Mouse (Mus musculus) heart, postnatal 0 days (tissue): ENCODE data around the gene Fgf3.

Source experiments
- CTCF ChIP-seq: IDR thresholded peaks from 2 replicates; pipeline ENCODE4 v1.5.1; 2016; ENCODE audit warnings: antibody characterized with exemption, control low read depth, low read depth
- EP300 ChIP-seq: IDR thresholded peaks from 2 replicates; pipeline ENCODE4 v1.6.1; 2016; ENCODE audit warnings: antibody characterized with exemption, low read depth

GRCm38 (mm10) chr7:144857158-144857557 lies 19.3 kb downstream of the Fgf3 start:
- TF ChIP-seq EP300 (no peak), CTCF (no peak)
